Mouse (Mus musculus) spleen, postnatal 10 days (tissue): ENCODE data around the gene Trappc5.
A peak's percentile ranks its signal among the peaks of the same experiment; 100 is the strongest.

Experiments used
- DNase-seq, 2 experiments: peaks; one replicate each; pipeline ENCODE4 v3.0.0; 2021 to 2022; ENCODE audit warnings: low spot score in 2 of 2

The Trappc5 gene

GRCm38 (mm10) chr8:3676131-3676992 is at the start of gene Trappc5:
TSS of gene Trappc5 (plus strand) at chr8:3676299.
- peak; percentile 89 to 94 for DNase-seq

DNA sequence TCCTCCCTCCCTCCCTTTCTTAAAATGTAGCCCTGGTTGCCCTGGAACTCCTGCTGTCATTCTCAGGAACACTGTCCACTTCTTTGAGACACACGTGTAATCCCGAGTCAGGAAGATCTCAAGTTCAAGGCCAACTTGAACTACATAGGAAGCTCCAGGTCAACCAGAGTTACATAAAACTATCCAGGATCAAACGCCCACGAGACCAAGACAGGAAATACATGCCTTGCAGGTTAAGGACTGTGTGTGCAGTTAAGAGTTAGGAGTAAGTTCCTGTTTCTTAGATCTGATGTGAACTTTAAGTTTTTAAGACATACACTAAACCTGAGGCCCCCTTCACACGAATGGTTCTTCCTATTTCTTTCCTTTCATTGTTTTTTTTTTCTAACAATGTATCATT is 49.1 kb upstream of the Trappc5 start:
- no peak for DNase-seq

DNA sequence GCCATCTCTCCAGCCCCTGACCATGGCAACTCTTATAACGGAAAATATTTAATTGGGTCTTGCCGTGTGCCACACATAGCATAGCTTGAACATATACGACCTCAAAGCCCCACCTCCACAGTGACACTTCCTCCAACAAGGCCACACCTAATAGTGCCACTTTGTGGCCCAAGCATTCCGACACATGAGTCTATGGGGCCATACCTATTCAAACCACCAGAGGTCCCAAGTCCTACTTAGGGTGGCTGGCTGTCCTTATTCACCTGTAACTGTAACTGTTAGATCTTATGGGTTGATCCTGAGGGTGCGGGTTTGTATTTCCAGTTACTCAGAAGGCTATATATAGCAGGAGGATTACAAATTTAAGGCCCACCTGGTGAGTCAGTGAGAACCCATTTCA is 48.1 kb upstream of the Trappc5 start:
- peak in 1 of 2 experiments; percentile 60 for DNase-seq

GRCm38 (mm10) chr8:3630647-3631477 is 45.2 kb upstream of the Trappc5 start, which contains the start of gene Stxbp2:
TSS of gene Stxbp2 (plus strand) at chr8:3630955.
- DNase-seq, result peak; percentile 68 to 89

GRCm38 (mm10) chr8:3631478-3631875 is 44.6 kb upstream of the Trappc5 start:
- peak in 1 of 2 experiments; percentile 55 for DNase-seq

DNA sequence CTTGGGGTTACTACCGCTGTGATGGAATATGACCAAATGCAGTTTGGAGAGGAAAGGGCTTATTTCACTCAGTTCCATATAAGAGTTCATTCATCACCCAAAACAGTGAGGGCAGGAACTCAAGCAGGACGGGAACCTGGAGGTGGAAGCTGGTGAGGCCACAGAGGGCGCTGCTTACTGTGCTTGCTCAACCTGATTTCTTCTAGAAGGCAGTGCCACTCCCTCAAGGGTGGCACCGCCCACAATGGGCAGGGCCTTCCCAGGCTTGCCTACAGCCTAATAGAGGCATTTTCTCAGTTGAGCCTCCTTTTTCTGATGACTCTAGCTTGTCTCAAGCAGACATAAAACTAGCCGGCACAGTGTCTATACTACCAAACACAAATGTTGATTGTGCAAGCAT is 30.3 kb upstream of the Trappc5 start:
- peak; percentile 24 to 78 for DNase-seq

DNA sequence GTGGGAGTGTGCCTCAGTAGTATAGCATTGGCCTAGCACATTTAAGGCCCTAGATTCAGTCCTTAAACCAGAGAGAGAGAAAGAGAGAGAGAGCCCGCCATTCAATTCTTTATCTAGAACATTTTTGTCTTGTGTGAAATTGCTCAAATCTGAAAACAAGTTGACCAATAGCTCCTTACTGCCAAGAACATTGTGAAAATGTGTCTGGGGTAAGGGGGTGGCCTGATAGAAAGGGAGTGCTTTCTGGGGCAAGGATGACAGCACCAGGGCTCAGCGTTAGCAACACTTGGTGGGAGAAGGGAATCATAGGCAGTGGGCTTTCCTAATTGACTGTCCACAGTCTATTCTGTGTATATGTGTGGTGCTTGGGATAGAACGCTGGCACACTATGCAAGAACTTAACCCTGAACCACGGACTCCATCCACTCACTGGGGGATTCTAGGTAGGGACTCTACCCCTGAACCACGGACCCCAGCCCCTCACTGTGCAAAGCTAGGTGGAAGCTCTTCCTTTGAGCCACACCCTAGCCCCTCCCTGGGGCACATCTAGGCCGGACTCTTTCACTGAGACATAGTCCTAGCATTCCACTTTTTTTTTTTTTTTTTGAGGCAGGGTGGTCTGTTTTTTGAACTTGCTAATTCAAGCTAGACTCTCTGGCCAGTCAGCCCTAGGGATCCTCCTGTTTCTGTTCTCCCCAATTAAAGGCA is 29.1 kb upstream of the Trappc5 start:
- DNase-seq, result no peak

DNA sequence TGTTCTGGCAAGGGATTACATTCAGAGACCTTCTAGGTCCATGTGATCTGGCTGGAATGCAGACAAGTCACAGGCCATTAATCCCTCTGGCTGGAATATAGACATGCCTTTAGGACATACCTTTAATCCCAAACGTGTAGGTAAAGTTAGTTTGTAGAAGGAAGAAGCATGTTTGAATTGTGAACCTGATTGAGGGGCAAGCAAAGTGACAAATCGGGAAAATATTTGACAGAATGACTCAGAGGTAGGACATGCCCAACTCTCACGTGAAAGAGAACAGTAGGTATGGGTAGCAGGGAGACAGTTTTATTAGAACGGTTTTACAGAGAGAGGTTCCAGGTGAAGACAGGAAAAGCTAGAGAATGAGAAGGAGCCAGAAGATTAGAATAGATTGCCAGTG is 28.5 kb upstream of the Trappc5 start:
- DNase-seq, result no peak

- no peak for DNase-seq
These were observed 27.8 kb upstream of the Trappc5 start for GRCm38 (mm10) chr8:3648268-3648667.

- no peak for DNase-seq
These were observed 27.1 kb upstream of the Trappc5 start for GRCm38 (mm10) chr8:3648990-3649389.

- DNase-seq, result no peak
These were observed 23.3 kb upstream of the Trappc5 start for GRCm38 (mm10) chr8:3652845-3653244.

- DNase-seq, result no peak
These were observed 21.2 kb upstream of the Trappc5 start for GRCm38 (mm10) chr8:3654726-3655508.

DNA sequence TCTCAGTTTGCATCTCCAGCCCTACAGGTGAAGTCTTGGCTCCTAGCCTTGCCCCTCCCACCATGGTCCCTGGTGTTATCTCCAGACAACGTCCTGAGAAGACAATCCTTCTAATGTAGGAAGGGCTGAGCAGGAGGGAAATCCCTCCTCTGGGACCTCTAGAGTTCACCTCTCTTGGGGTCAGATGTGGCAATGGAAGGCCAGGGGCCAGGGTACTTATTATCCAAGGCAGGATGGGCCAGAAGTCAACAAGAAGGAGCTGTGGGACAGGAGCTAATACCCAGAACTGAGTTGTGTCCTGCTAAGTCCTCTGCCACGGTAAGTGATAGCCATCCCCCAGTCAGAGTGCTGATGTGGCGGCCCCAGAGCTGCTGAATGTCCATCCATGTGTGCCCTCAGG is 20.6 kb upstream of the Trappc5 start, which contains the start of gene Retn:
Gene Retn (plus strand): TSS at position 245 of the 400 bp plus-strand sequence.
- DNase-seq, result no peak

GRCm38 (mm10) chr8:3656725-3657381 is 19.2 kb upstream of the Trappc5 start:
- DNase-seq, result no peak

GRCm38 (mm10) chr8:3660889-3661288 is 15.2 kb upstream of the Trappc5 start:
- DNase-seq, result no peak

GRCm38 (mm10) chr8:3664405-3664804 is 11.7 kb upstream of the Trappc5 start:
- DNase-seq, result no peak

GRCm38 (mm10) chr8:3665507-3665906 is 10.6 kb upstream of the Trappc5 start, which contains the start of gene Mcemp1:
TSS of gene Mcemp1 (plus strand) at chr8:3665754.
- no peak for DNase-seq

GRCm38 (mm10) chr8:3670388-3670787 is 5.7 kb upstream of the Trappc5 start:
- DNase-seq, result peak in 1 of 2 experiments; percentile 59

GRCm38 (mm10) chr8:3671980-3672491 is 4.1 kb upstream of the Trappc5 start, which contains the start of gene Fcor:
TSS of gene Fcor (minus strand) at chr8:3672362.
- DNase-seq, result peak; percentile 79 to 91

- DNase-seq, result no peak
These were observed 1.4 kb upstream of the Trappc5 start for GRCm38 (mm10) chr8:3674671-3675070.
